Mouse (Mus musculus) spleen, adult 2 months (tissue): Measurements from ENCODE around the gene 1500009L16Rik.

ENCODE experiments used
- CTCF ChIP-seq: fragments of 200-500 bp; IDR thresholded peaks from 2 replicates; pipeline ENCODE4 v1.5.1; 2011; ENCODE audit warnings: mild to moderate bottlenecking, inconsistent platforms; ENCODE audit not compliant: insufficient read depth, insufficient read length, insufficient replicate concordance; ENCODE audit errors: extremely low read depth
- POLR2A ChIP-seq: fragments of 200-500 bp; IDR thresholded peaks from 2 replicates; pipeline ENCODE4 v1.6.1; 2011; ENCODE audit warnings: low read depth, low read length, inconsistent platforms

GRCm38 (mm10) chr10:83758732-83759131 lies 36.1 kb downstream of the 1500009L16Rik start:
- TF ChIP-seq CTCF (no peak), POLR2A (no peak)
